Mouse (Mus musculus): ENCODE measurements at regions not wholly inside any gene's neighbourhood (a gene's known extent, or its start where the extent isn't known, plus 50 kb on each side); places are given as distances from the start of the nearest gene placed in this dataset.

DNA sequence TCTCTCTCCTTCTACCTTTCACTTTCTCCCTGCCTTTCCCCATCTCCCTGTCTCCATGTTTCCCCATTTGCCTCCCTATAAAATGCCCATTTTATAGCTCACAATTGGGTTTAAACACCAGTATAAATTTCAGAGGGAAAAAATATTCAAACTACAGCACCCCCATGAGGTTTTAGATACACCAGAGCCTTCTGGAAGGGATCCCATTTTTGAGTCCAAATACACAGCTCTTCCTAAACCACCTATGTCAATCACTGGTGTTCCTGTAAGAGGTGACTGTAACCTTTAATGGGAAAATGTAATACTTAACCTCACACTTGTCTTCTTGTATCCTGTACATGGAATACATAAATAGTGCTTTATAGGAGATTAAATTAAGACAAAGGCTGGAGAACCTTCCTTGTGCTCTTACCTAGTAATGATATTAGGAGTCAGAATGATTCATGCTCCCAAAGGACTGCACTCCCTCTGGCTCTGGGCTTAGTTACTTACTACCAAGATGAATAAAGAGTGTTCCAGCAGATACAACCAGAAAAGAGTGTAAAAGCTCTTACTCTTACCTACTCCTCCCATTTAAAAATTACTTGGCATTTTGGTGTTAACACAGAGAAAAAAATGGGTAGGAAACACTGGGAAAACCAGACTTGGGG is 538.7 kb upstream of the Cdh11 start:
- TF ChIP-seq CTCF (IDR thresholded peaks at IDR 0.05; ENCODE audit: borderline replicate concordance, control insufficient read depth, extremely low read depth, insufficient read depth, low read length, poor library complexity) (no peak), POLR2A (IDR thresholded peaks at IDR 0.05; ENCODE audit: control insufficient read depth, extremely low read depth, insufficient read depth, low read length, poor library complexity) (no peak)

Data from thymus, adult 2 months (tissue).